Mouse (Mus musculus) limb, embryonic 12.5 days (tissue): ENCODE data around the gene Psmd12. TPM values are rescaled to one million over a fixed set of nuclear protein-coding genes. Genes with fewer than 3 reads are reported as not detected.
A peak's percentile ranks its signal among the peaks of the same experiment; 100 is the strongest.

ENCODE experiments used
- ATAC-seq: fragments of 200-750 bp; cut with Nextera tagmentation; 2 replicates; pipeline ENCODE4 v1.8.0; 2017; ENCODE audit warnings: low read depth, moderate TSS enrichment; ENCODE audit not compliant: insufficient number of reproducible peaks, insufficient read depth, low FRiP score, low TSS enrichment
- H3K27ac ChIP-seq: fragments of 300-500 bp; sonication (generic); 2 replicates; pipeline ENCODE4 v1.5.1; 2016; ENCODE audit warnings: mild to moderate bottlenecking, moderate library complexity
- H3K27me3 ChIP-seq: fragments of 300-500 bp; sonication (generic); 2 replicates; pipeline ENCODE4 v1.6.1; 2016; ENCODE audit warnings: mild to moderate bottlenecking, moderate library complexity
- H3K36me3 ChIP-seq: fragments of 300-500 bp; sonication (generic); 2 replicates; pipeline ENCODE4 v1.6.1; 2016; ENCODE audit warnings: mild to moderate bottlenecking, moderate library complexity
- H3K4me1 ChIP-seq: fragments of 300-500 bp; sonication (generic); replicated peaks from 2 replicates; pipeline ENCODE4 v1.6.1; 2016
- H3K4me2 ChIP-seq: fragments of 300-500 bp; sonication (generic); 2 replicates; pipeline ENCODE4 v1.6.1; 2016; ENCODE audit warnings: mild to moderate bottlenecking, moderate library complexity
- H3K4me3 ChIP-seq: fragments of 300-500 bp; sonication (generic); replicated peaks from 2 replicates; pipeline ENCODE4 v1.5.1; 2016; ENCODE audit warnings: mild to moderate bottlenecking
- H3K9ac ChIP-seq: fragments of 300-500 bp; sonication (generic); replicated peaks from 2 replicates; pipeline ENCODE4 v1.6.1; 2016; ENCODE audit warnings: mild to moderate bottlenecking, moderate library complexity
- H3K9me3 ChIP-seq: fragments of 300-500 bp; sonication (generic); 2 replicates; pipeline ENCODE4 v1.6.1; 2016; ENCODE audit warnings: mild to moderate bottlenecking, moderate library complexity
- WGBS: fragments of 180-500 bp; shearing (Covaris S2); methylation state at CpG from one replicate; pipeline ENCODE4 v1.1.7; 2016; 5-methylcytosine and 5-hydroxymethylcytosine counted together
- polyA plus RNA-seq: library from polyadenylated mRNA; unstranded; fragments of >200 nt; fragmentation: Nextera tagmentation; extraction: Ambion mirVana; gene quantifications from 2 replicates; pipeline ENCODE4 v1.2.1, GENCODE M21; 2016

Gene Psmd12
- polyA plus RNA-seq, 1 experiment from 2014 or later: 186 TPM

- Histone ChIP-seq H3K4me3 (no peak overlapping the region), H3K27me3 (no peaks in the 10 kb centered on the region), H3K4me1 (peaks cover 15% of the 10 kb centered on the region), H3K9me3 (no peaks in the 10 kb centered on the region), H3K27ac (no peak overlapping the region), H3K9ac (no peak overlapping the region), H3K4me2 (no peak overlapping the region), H3K36me3 (peaks cover 7% of the 10 kb centered on the region; the same call in 1 of the 2 replicates)
- 89% methylated on average over 12 of the region's 12 CpGs for WGBS
- no peak for ATAC-seq
Observed at GRCm38 (mm10) chr11:107463251-107463681, 16.0 kb upstream of the Psmd12 start.

DNA sequence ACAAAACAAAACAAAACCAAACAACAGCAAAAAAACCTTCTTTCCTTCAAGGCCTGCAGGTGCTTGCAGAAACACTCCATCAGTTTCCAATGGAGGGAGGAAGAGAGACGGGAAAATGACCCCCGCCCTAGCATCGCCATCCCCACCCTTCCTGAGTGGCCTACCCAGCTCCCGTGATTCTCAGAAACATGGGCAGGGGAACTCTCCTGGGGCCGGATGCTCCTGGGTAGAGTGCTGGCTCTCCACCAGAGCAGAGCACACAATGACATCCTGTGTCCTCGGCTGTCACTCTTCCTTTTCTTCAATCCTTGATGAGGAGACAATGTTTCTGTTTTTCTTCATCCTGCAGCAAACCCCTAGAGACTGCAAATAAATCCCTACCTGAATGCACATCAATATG, 15.1 kb upstream of the Psmd12 start:
- ATAC-seq: no peak
- H3K4me1 ChIP-seq: peaks cover 18% of the 10 kb centered on the region
- H3K4me3 ChIP-seq: no peak overlapping the region
- no peak overlapping the region for H3K4me2 ChIP-seq
- no peaks in the 10 kb centered on the region for H3K27me3 ChIP-seq
- 84% methylated on average over 6 of the region's 6 CpGs for WGBS
- H3K9me3 ChIP-seq: no peaks in the 10 kb centered on the region
- H3K9ac ChIP-seq: no peak overlapping the region
- H3K27ac ChIP-seq: no peak overlapping the region
- H3K36me3 ChIP-seq: peaks cover 7% of the 10 kb centered on the region; the same call in 1 of the 2 replicates

DNA sequence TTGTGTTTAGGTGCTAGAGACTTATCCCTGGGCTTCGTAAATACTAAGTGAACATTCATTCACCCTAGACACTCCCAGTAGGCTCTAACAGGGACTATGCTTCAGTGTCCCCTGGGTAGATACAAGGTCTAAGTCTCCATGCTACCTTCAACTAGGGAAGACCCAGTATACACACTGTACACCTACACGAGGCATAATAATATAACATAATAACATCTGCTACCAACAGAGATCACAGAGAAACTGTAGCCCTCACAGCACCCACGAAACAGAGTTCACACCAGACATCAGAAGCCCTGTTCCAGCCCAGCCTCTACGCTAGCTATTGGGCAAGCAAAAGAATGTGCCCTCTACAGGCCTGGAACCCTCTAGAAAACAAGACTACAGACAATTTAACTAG, 14.2 kb upstream of the Psmd12 start:
- Histone ChIP-seq H3K4me3 (no peak overlapping the region), H3K36me3 (peaks cover 7% of the 10 kb centered on the region; the same call in 1 of the 2 replicates), H3K9ac (no peak overlapping the region), H3K4me2 (no peak overlapping the region), H3K27me3 (no peaks in the 10 kb centered on the region), H3K27ac (no peak overlapping the region), H3K9me3 (no peaks in the 10 kb centered on the region), H3K4me1 (peaks cover 18% of the 10 kb centered on the region)
- ATAC-seq: no peak
- WGBS: 89% methylated on average over 4 of the region's 4 CpGs

GRCm38 (mm10) chr11:107465969-107466368, 13.3 kb upstream of the Psmd12 start:
- no peak for ATAC-seq
- no peak overlapping the region for H3K9ac ChIP-seq
- H3K4me3 ChIP-seq: no peak overlapping the region
- H3K36me3 ChIP-seq: peaks cover 7% of the 10 kb centered on the region; the same call in 1 of the 2 replicates
- peaks cover 18% of the 10 kb centered on the region for H3K4me1 ChIP-seq
- WGBS: 44% methylated on average over 1 of the region's 1 CpGs
- H3K27ac ChIP-seq: no peak overlapping the region
- no peak overlapping the region for H3K4me2 ChIP-seq
- H3K9me3 ChIP-seq: no peaks in the 10 kb centered on the region
- no peaks in the 10 kb centered on the region for H3K27me3 ChIP-seq

DNA sequence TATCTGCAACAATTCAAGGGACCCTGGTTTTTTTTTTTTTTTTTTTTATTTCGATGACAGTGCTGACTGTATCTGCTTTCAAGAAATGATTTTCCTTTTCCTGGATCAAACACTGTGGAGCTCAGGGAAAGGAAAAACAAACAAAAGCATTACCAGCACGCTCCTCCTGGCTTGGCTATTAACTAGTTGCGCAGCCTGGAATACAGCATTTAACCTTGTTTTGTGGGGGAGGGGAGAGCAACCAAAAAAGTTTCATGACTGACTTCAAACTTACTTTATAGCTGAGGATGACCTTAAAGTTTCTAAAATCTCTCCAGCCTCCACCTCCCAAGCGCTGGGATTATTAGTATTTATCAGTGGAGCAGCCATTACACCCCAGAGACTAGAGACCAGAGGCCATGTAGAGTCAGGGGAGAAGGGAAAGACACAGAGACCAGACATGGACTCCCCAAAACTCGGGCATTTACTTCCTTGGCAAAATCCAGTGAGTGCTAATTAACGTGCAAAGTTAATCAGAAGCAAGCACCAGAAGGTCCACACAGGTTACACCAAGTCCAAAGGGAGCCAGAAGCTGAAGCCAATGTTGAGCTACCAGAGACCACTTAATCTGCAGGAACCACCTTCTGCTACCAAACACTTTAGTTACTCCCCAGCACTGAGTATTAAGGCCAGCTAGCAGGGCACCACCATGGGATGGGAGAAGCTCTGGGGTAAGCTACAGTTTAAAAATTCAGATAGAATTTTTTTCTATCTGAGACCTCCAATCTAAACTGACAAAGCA, 12.5 kb upstream of the Psmd12 start:
- 73% methylated on average over 6 of the region's 6 CpGs for WGBS
- H3K4me1 ChIP-seq: peaks cover 21% of the 10 kb centered on the region
- H3K4me3 ChIP-seq: no peak overlapping the region

DNA sequence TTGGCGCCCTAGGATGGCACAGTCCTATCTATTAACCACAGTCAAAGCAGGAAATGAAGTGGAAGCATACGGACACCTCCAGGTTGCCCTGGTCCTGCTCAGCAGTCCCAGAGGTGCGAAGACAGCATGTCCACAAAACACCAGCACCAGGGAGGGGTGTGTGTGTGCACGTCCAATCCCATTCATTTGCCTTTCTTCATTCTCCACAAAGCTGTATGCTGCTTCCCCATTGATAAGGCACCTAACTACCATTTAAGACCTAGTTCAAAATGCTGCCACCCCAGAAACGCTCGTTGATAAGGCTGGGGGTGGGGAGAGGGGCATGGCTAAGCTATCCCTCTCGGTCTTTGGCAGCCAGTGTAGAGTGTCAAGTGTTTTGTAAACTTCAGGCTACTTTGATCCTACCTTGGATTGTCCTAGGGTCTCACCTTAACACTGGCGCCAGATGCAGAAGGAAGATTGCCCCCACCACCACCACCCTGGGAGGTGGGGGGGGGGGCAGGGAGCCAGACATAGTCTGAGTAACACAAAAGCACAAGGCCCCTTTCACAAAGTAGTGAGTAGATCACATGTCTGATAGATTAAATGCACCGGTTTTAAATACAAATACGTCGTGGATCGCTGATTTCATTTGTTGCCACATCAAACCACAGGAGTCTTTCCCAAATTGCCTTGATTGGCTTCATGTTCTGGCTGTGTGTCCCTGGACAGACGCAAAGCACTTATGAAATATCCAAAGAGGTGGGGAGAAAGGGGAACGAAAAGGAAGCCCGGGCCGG, 10.8 kb upstream of the Psmd12 start:
- no peak for ATAC-seq

More for the DNA sequence above, 12.5 kb upstream of the Psmd12 start:
- ATAC-seq: no peak
- Histone ChIP-seq H3K27ac (no peak overlapping the region), H3K36me3 (peaks cover 7% of the 10 kb centered on the region; the same call in 1 of the 2 replicates), H3K4me2 (0 out of 2 replicates have a peak overlapping the region, but pooled peaks have one; percentile 15), H3K9ac (no peak overlapping the region), H3K27me3 (no peaks in the 10 kb centered on the region), H3K9me3 (no peaks in the 10 kb centered on the region)

DNA sequence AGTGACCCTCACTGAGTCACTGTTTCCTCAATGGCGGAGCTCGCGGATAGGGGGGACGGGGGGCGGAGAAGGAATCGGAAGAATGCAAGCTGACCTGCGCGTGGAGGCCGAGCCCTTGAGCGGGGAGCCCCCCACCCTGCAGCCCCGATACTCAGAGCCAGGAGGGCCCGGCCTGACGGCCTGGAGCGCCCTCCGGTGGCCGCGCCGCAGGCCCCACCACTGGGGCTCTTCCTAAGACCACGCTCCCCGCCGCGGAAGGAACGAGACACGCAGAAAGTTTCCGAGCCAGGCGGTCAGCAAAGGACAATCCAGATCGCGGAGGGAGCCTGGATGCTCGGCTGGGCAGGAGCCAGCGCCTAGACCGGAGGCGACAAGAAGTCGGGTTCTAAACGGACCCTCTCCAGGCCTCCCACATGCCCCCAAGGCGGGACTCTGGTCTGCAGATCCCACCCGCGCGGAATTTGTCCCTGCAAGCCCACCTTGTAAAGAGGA, 10.2 kb upstream of the Psmd12 start:
- peaks cover 25% of the 10 kb centered on the region for H3K4me1 ChIP-seq
- peak overlapping the region; percentile 94 for H3K27ac ChIP-seq
- peak; percentile 87 for ATAC-seq
- H3K4me3 ChIP-seq: peak overlapping the region; percentile 86
- no peaks in the 10 kb centered on the region for H3K27me3 ChIP-seq
- H3K4me2 ChIP-seq: peak overlapping the region; percentile 76
- peak overlapping the region; percentile 94 for H3K9ac ChIP-seq
- H3K9me3 ChIP-seq: no peaks in the 10 kb centered on the region
- H3K36me3 ChIP-seq: no peaks in the 10 kb centered on the region
- under 1% methylated on average over 38 of the region's 38 CpGs for WGBS

More for the DNA sequence above, 10.8 kb upstream of the Psmd12 start:
- H3K9ac ChIP-seq: peak overlapping the region; percentile 94
- H3K27me3 ChIP-seq: no peaks in the 10 kb centered on the region
- H3K4me3 ChIP-seq: peak overlapping the region; percentile 86
- H3K36me3 ChIP-seq: peaks cover 2% of the 10 kb centered on the region; the same call in 1 of the 2 replicates
- H3K4me1 ChIP-seq: peaks cover 25% of the 10 kb centered on the region
- 18% methylated on average over 16 of the region's 16 CpGs for WGBS
- peak overlapping the region; percentile 76 for H3K4me2 ChIP-seq
- no peaks in the 10 kb centered on the region for H3K9me3 ChIP-seq
- H3K27ac ChIP-seq: peak overlapping the region; percentile 94

DNA sequence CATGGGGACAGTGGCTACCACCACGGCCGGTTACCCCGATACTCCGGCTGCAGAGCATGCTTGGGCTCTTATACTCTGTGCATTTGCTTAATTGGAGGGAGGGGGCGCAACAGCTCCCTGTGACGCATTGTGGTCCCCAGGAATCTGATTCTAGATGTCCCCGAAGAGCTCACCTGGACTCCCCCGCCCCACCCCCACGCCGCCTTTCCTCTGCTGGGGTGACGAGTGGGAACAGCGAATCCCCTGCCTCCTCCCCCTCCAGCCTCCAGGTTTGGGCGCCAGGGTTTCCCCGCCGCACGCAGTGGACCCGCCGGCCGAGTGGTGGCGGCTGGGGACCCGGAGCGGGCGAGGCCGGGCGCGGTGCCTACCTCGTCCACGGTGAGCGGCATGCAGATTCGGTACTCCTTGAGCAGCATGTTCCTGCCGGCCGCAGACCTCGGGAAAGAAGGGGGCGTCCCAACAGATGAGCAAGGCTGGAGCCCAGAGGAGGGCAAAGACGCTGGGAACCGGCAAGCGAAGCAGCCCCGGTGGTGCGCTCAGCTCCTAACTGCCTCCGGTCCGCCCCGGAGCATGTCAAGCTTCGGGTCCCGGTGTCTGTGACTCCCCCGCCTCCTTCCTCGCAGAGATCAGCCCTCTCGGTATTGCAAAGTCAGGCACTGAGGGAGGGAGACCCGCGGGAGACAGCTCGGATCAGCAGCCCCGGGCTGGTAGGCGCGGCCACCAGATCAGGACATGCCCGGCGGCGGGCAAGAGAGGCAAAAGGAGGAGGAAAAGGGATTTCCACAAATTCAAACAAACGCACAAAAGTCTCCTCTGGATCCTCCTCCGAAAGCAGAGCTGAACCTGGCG, 9.5 kb upstream of the Psmd12 start:
- H3K27ac ChIP-seq: peak overlapping the region; percentile 94

GRCm38 (mm10) chr11:107470521-107471041, 8.7 kb upstream of the Psmd12 start, which contains the start of gene Pitpnc1:
TSS of gene Pitpnc1 (minus strand) at chr11:107470699.
- Histone ChIP-seq H3K27ac (peak within 1 kb of the TSS; percentile 94), H3K4me1 (peaks cover 25% of the 10 kb centered on the region), H3K9me3 (no peaks in the 10 kb centered on the region), H3K9ac (peak within 1 kb of the TSS; percentile 94), H3K4me3 (peak within 1 kb of the TSS; percentile 86), H3K4me2 (peak within 1 kb of the TSS; percentile 76), H3K36me3 (no peaks in the 10 kb centered on the region), H3K27me3 (no peaks in the 10 kb centered on the region)
- WGBS: under 1% methylated on average over 36 of the region's 37 CpGs
- peak; percentile 81 for ATAC-seq

More for the DNA sequence above, 9.5 kb upstream of the Psmd12 start:
- Histone ChIP-seq H3K27me3 (no peaks in the 10 kb centered on the region), H3K4me3 (peak overlapping the region; percentile 86), H3K9ac (peak overlapping the region; percentile 94), H3K4me2 (peak overlapping the region; percentile 76), H3K36me3 (no peaks in the 10 kb centered on the region), H3K9me3 (no peaks in the 10 kb centered on the region), H3K4me1 (peaks cover 25% of the 10 kb centered on the region)
- under 1% methylated on average over 59 of the region's 59 CpGs for WGBS
- ATAC-seq: peak; percentile 35

- Histone ChIP-seq H3K9me3 (no peaks in the 10 kb centered on the region), H3K9ac (no peak overlapping the region), H3K4me2 (peak overlapping the region; percentile 76), H3K36me3 (no peaks in the 10 kb centered on the region), H3K27ac (peak overlapping the region; percentile 94), H3K4me3 (peak overlapping the region; percentile 86), H3K27me3 (no peaks in the 10 kb centered on the region), H3K4me1 (peaks cover 24% of the 10 kb centered on the region)
- WGBS: 2% methylated on average over 11 of the region's 11 CpGs
- ATAC-seq: no peak
Observed at GRCm38 (mm10) chr11:107471071-107471720, 8.1 kb upstream of the Psmd12 start.
